Comparison of ENCODE assay signal across 21 mouse cellular contexts in genomic region chr13:103302077-103302476, GRCm38 (mm10). TPM values are rescaled to one million over a fixed set of nuclear protein-coding genes. Genes with fewer than 3 reads are reported as not detected.
DNase-seq lines count a peak whose midpoint lies in the region; ATAC-seq lines count a peak whose summit lies in the region.
"Had no signal": no experiment of that assay in that cellular context is flagged by ENCODE, and none has a peak within 500 bp of the region (broad histone marks: within the 10 kb centered on the region; RNA-seq: fewer than 3 reads in every experiment).

No protein-coding gene starts in this region.

- DNase-seq in embryonic facial prominence, embryonic 14.5 days (ENCODE audit: low spot score), result no peak
- DNase-seq in embryonic facial prominence, embryonic 10.5 days (ENCODE audit: low spot score), result no peak
- peak; percentile 40 for DNase-seq in heart, adult 11 months
- no peak for DNase-seq in heart, adult 9 months (ENCODE audit: low spot score in 2 of 2)
- DNase-seq in limb, embryonic 10.5 days (ENCODE audit: low spot score), result no peak
- DNase-seq: adrenal gland, adult 2 months; adrenal gland, adult 8-10 months; adrenal gland, postnatal 10 days; adrenal gland, postnatal 14 days; adrenal gland, postnatal 25 days; adrenal gland, postnatal 36 days; B cell, adult 2 months; cerebellum, adult 11 months; cerebellum, adult 11-12 months; cerebellum, adult 18-20 months had no signal

- no peak overlapping the region for H3K27ac ChIP-seq in embryonic facial prominence, embryonic 14.5 days (replicated peaks; ENCODE audit: low read depth, low read length)
- no peak overlapping the region for H3K27ac ChIP-seq in embryonic facial prominence, embryonic 10.5 days (replicated peaks)
- no peak overlapping the region for H3K27ac ChIP-seq in embryonic facial prominence, embryonic 15.5 days (replicated peaks)
- H3K27ac ChIP-seq in limb, embryonic 10.5 days, result no peak overlapping the region

- H3K36me3 ChIP-seq in embryonic facial prominence, embryonic 14.5 days (ENCODE audit: control insufficient read depth, insufficient read depth, low read length), result no peaks in the 10 kb centered on the region
- no peaks in the 10 kb centered on the region for H3K36me3 ChIP-seq in embryonic facial prominence, embryonic 10.5 days (replicated peaks)
- H3K36me3 ChIP-seq in embryonic facial prominence, embryonic 15.5 days, result no peaks in the 10 kb centered on the region
- no peaks in the 10 kb centered on the region for H3K36me3 ChIP-seq in limb, embryonic 10.5 days
- H3K36me3 ChIP-seq: G1E had no signal

- H3K4me2 ChIP-seq in embryonic facial prominence, embryonic 14.5 days (ENCODE audit: low read depth, low read length), result no peak overlapping the region
- H3K4me2 ChIP-seq in embryonic facial prominence, embryonic 15.5 days (replicated peaks), result no peak overlapping the region

- no peaks in the 10 kb centered on the region for H3K9me3 ChIP-seq in embryonic facial prominence, embryonic 14.5 days (ENCODE audit: control insufficient read depth, low read length)
- no peaks in the 10 kb centered on the region for H3K9me3 ChIP-seq in embryonic facial prominence, embryonic 10.5 days
- H3K9me3 ChIP-seq in embryonic facial prominence, embryonic 15.5 days (replicated peaks), result no peaks in the 10 kb centered on the region
- no peaks in the 10 kb centered on the region for H3K9me3 ChIP-seq in limb, embryonic 10.5 days (replicated peaks)
- H3K9me3 ChIP-seq: G1E had no signal

- H3K4me3 ChIP-seq in embryonic facial prominence, embryonic 14.5 days (ENCODE audit: low read depth, low read length), result no peak overlapping the region
- no peak overlapping the region for H3K4me3 ChIP-seq in embryonic facial prominence, embryonic 10.5 days
- no peak overlapping the region for H3K4me3 ChIP-seq in embryonic facial prominence, embryonic 15.5 days (replicated peaks)
- no peak overlapping the region for H3K4me3 ChIP-seq in limb, embryonic 10.5 days

- H3K27me3 ChIP-seq in embryonic facial prominence, embryonic 14.5 days (replicated peaks; ENCODE audit: control insufficient read depth, insufficient read depth, low read length), result no peaks in the 10 kb centered on the region
- H3K27me3 ChIP-seq in embryonic facial prominence, embryonic 10.5 days (replicated peaks; ENCODE audit: low read depth, poor library complexity, severe bottlenecking), result no peaks in the 10 kb centered on the region
- H3K27me3 ChIP-seq in embryonic facial prominence, embryonic 15.5 days, result no peaks in the 10 kb centered on the region
- no peaks in the 10 kb centered on the region for H3K27me3 ChIP-seq in limb, embryonic 10.5 days (ENCODE audit: low read depth, poor library complexity, severe bottlenecking)
- H3K27me3 ChIP-seq: CH12.LX, Patski had no signal

- 91% methylated on average over 2 of the region's 2 CpGs for WGBS in embryonic facial prominence, embryonic 14.5 days
- WGBS in embryonic facial prominence, embryonic 10.5 days, result 92% methylated on average over 2 of the region's 2 CpGs
- WGBS in embryonic facial prominence, embryonic 15.5 days, result 75% methylated on average over 2 of the region's 2 CpGs
- WGBS in limb, embryonic 10.5 days, result 84% methylated on average over 2 of the region's 2 CpGs

- ATAC-seq in embryonic facial prominence, embryonic 14.5 days (ENCODE audit: low read depth), result peak; percentile 72; the same call in 1 of the 2 replicates
- peak; percentile 63; the same call in 1 of the 2 replicates for ATAC-seq in embryonic facial prominence, embryonic 15.5 days (ENCODE audit: insufficient number of reproducible peaks, low FRiP score, low TSS enrichment, low read depth)
- ATAC-seq: activated CD4-positive, CD25-positive, alpha-beta regulatory T cell, adult 4 months; CD4-positive, CD25-positive, alpha-beta regulatory T cell, adult 4 months; Patski had no signal

- no peaks in the 10 kb centered on the region for H3K4me1 ChIP-seq in embryonic facial prominence, embryonic 14.5 days (ENCODE audit: control insufficient read depth, insufficient read depth, low read length)
- H3K4me1 ChIP-seq in embryonic facial prominence, embryonic 10.5 days, result peaks cover 12% of the 10 kb centered on the region
- H3K4me1 ChIP-seq in embryonic facial prominence, embryonic 15.5 days, result no peaks in the 10 kb centered on the region
- peaks cover 7% of the 10 kb centered on the region for H3K4me1 ChIP-seq in limb, embryonic 10.5 days

- no peak overlapping the region for H3K9ac ChIP-seq in embryonic facial prominence, embryonic 14.5 days (ENCODE audit: low read depth, low read length)
- no peak overlapping the region for H3K9ac ChIP-seq in embryonic facial prominence, embryonic 15.5 days

RNA-seq across cellular contexts. Expression of gene Mast4, which starts 32.2 kb away (rescaled TPM):
- polyA plus RNA-seq in embryonic facial prominence, embryonic 14.5 days (2014; fragmentation: Nextera tagmentation; extraction: Ambion mirVana), result 21.1 and 24.3 TPM in 2 replicates
- 21.3 and 23.0 TPM in 2 replicates for polyA plus RNA-seq in embryonic facial prominence, embryonic 10.5 days (2016; fragmentation: Nextera tagmentation; extraction: Ambion mirVana)
- polyA plus RNA-seq in embryonic facial prominence, embryonic 15.5 days (2015; fragmentation: Nextera tagmentation; extraction: Ambion mirVana), result 28.2 and 30.2 TPM in 2 replicates
- polyA plus RNA-seq in limb, embryonic 10.5 days (2016; fragmentation: Nextera tagmentation; extraction: Ambion mirVana), result 16.8 and 21.5 TPM in 2 replicates
